In the genomic region with DNA sequence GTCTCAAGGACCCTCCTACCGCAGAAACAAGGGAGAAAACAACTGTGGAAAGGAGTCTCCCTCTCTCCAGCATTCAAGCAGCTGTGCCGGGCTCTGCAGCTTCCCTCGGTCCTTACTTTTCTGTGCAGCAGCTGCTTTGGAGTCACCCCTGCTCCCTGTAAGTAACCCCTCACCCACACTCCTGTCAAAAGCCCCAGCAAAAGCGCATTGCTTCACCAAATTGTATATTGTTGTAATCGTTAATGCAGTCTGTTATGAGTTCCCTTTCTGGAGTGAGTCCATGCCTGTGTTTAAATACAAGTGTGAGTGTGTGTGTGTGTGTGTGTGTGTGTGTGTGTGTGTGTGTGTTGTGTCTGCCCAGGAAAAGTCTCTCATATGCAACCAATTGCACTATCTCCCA, we compare ENCODE assay signal across 17 mouse cellular contexts. TPM values are rescaled to one million over a fixed set of nuclear protein-coding genes. Genes with fewer than 3 reads are reported as not detected.
A peak's percentile ranks its signal among the peaks of the same experiment; 100 is the strongest.
DNase-seq lines count a peak whose midpoint lies in the region; ATAC-seq and TF ChIP-seq lines count a peak whose summit lies in the region.
"Had no signal": no experiment of that assay in that cellular context is flagged by ENCODE, and none has a peak within 500 bp of the region (broad histone marks: within the 10 kb centered on the region; RNA-seq: fewer than 3 reads in every experiment).

No protein-coding gene starts in this region.

- no peak for ATAC-seq in limb, embryonic 12.5 days (ENCODE audit: insufficient number of reproducible peaks, insufficient read depth, low FRiP score, low TSS enrichment, low read depth)
- no peak for ATAC-seq in liver, embryonic 12.5 days
- ATAC-seq: forebrain, embryonic 14.5 days; hindbrain, postnatal 0 days; intestine, postnatal 0 days had no signal

- H3K9me3 ChIP-seq in limb, embryonic 12.5 days: no peaks in the 10 kb centered on the region
- no peaks in the 10 kb centered on the region for H3K9me3 ChIP-seq in limb, embryonic 10.5 days (replicated peaks)
- no peaks in the 10 kb centered on the region for H3K9me3 ChIP-seq in ES-Bruce4 (replicated peaks; ENCODE audit: control insufficient read depth, insufficient read depth, low read length, poor library complexity, severe bottlenecking)
- no peaks in the 10 kb centered on the region for H3K9me3 ChIP-seq in liver, embryonic 12.5 days (replicated peaks)
- H3K9me3 ChIP-seq: kidney, embryonic 15.5 days; liver, embryonic 15.5 days had no signal

- 0 out of 2 replicates have a peak overlapping the region, but pooled peaks have one; percentile 19 for H3K4me2 ChIP-seq in limb, embryonic 12.5 days
- no peak overlapping the region for H3K4me2 ChIP-seq in liver, embryonic 12.5 days
- H3K4me2 ChIP-seq: kidney, embryonic 15.5 days; liver, embryonic 15.5 days had no signal

- H3K27me3 ChIP-seq in limb, embryonic 12.5 days: peaks cover 36% of the 10 kb centered on the region
- H3K27me3 ChIP-seq in limb, embryonic 10.5 days (ENCODE audit: low read depth, poor library complexity, severe bottlenecking): peaks cover 32% of the 10 kb centered on the region
- no peaks in the 10 kb centered on the region for H3K27me3 ChIP-seq in ES-Bruce4 (ENCODE audit: control insufficient read depth, insufficient read depth, low read length, poor library complexity, severe bottlenecking)
- H3K27me3 ChIP-seq in liver, embryonic 12.5 days (replicated peaks): peaks cover 41% of the 10 kb centered on the region

- no peak overlapping the region for H3K9ac ChIP-seq in limb, embryonic 12.5 days (replicated peaks)
- H3K9ac ChIP-seq in ES-Bruce4 (ENCODE audit: low read depth, poor library complexity, severe bottlenecking): no peak overlapping the region
- H3K9ac ChIP-seq in liver, embryonic 12.5 days: no peak overlapping the region
- H3K9ac ChIP-seq: kidney, embryonic 15.5 days; liver, embryonic 15.5 days had no signal

- TF ChIP-seq EP300 in ES-Bruce4 (IDR thresholded peaks at IDR 0.05; ENCODE audit: insufficient read depth, low read depth, low read length): no peak

- WGBS in limb, embryonic 12.5 days: 25% methylated on average over 5 of the region's 5 CpGs
- 35% methylated on average over 5 of the region's 5 CpGs for WGBS in limb, embryonic 10.5 days
- WGBS in liver, embryonic 12.5 days (ENCODE audit: insufficient replicate concordance): 23% methylated on average over 5 of the region's 5 CpGs

- no peak overlapping the region for H3K4me3 ChIP-seq in limb, embryonic 12.5 days (replicated peaks)
- H3K4me3 ChIP-seq in limb, embryonic 10.5 days: no peak overlapping the region
- H3K4me3 ChIP-seq in ES-Bruce4 (ENCODE audit: low read depth, low read length): peak overlapping the region; percentile 12
- no peak overlapping the region for H3K4me3 ChIP-seq in liver, embryonic 12.5 days
- H3K4me3 ChIP-seq: heart, adult 2 months; kidney, embryonic 15.5 days; liver, embryonic 15.5 days had no signal

- no peak for DNase-seq in limb, embryonic 10.5 days (ENCODE audit: low spot score)
- DNase-seq in ZHBTc4 (ENCODE audit: low read depth, low spot score): peak; percentile 23
- peak; percentile 26 to 60 for DNase-seq in lung, postnatal 4 days
- no peak for DNase-seq in thymus, postnatal 25 days
- DNase-seq: cerebellum, adult 2 months; gastrocnemius, postnatal 14 days; heart, adult 2 months; right cerebral cortex, postnatal 14 days; thymus, postnatal 36 days had no signal

- no peaks in the 10 kb centered on the region for H3K4me1 ChIP-seq in limb, embryonic 12.5 days (replicated peaks)
- peaks cover 5% of the 10 kb centered on the region; the same call in 1 of the 2 replicates for H3K4me1 ChIP-seq in limb, embryonic 10.5 days
- H3K4me1 ChIP-seq in ES-Bruce4 (ENCODE audit: control insufficient read depth, insufficient read depth, low read length): peaks cover 5% of the 10 kb centered on the region
- H3K4me1 ChIP-seq in liver, embryonic 12.5 days: peaks cover 6% of the 10 kb centered on the region; the same call in 1 of the 2 replicates

- TF ChIP-seq CTCF in ES-Bruce4 (IDR thresholded peaks at IDR 0.05; ENCODE audit: low read depth, low read length): no peak

- no peaks in the 10 kb centered on the region for H3K36me3 ChIP-seq in limb, embryonic 12.5 days
- H3K36me3 ChIP-seq in limb, embryonic 10.5 days: no peaks in the 10 kb centered on the region
- H3K36me3 ChIP-seq in ES-Bruce4 (ENCODE audit: control insufficient read depth, insufficient read depth, low read length, poor library complexity, severe bottlenecking): no peaks in the 10 kb centered on the region
- H3K36me3 ChIP-seq in liver, embryonic 12.5 days: no peaks in the 10 kb centered on the region
- H3K36me3 ChIP-seq: kidney, embryonic 15.5 days; liver, embryonic 15.5 days had no signal

- no peak overlapping the region for H3K27ac ChIP-seq in limb, embryonic 12.5 days
- H3K27ac ChIP-seq in limb, embryonic 10.5 days: no peak overlapping the region
- 0 out of 2 replicates have a peak overlapping the region, but pooled peaks have one; percentile 4 for H3K27ac ChIP-seq in ES-Bruce4 (ENCODE audit: insufficient read depth, low read length)
- no peak overlapping the region for H3K27ac ChIP-seq in liver, embryonic 12.5 days
- H3K27ac ChIP-seq: heart, adult 2 months; hindbrain, postnatal 0 days; kidney, embryonic 15.5 days; liver, embryonic 15.5 days had no signal

- no peak for TF ChIP-seq POLR2A in ES-Bruce4 (IDR thresholded peaks at IDR 0.05; ENCODE audit: insufficient read depth, low read length)

RNA-seq across cellular contexts. Expression of a gene that starts 26.2 kb away (rescaled TPM):
- 13.2 and 16.4 TPM in 2 replicates for polyA plus RNA-seq in limb, embryonic 12.5 days (2016; fragmentation: Nextera tagmentation; extraction: Ambion mirVana)
- 11.1 and 12.7 TPM in 2 replicates for polyA plus RNA-seq in limb, embryonic 10.5 days (2016; fragmentation: Nextera tagmentation; extraction: Ambion mirVana)
- 34.4 and 41.3 TPM in 2 replicates for polyA plus RNA-seq in ES-Bruce4 (2011; ENCODE audit: insufficient read depth, insufficient read length, low read depth, missing spikeins)
- 5.6 and 7.4 TPM in 2 replicates for polyA plus RNA-seq in liver, embryonic 12.5 days (2016; fragmentation: Nextera tagmentation; extraction: Ambion mirVana)

RNA-seq across cellular contexts. Expression of a gene that starts 37.2 kb away (rescaled TPM):
- 25.8 and 30.0 TPM in 2 replicates for polyA plus RNA-seq in limb, embryonic 12.5 days (2016; fragmentation: Nextera tagmentation; extraction: Ambion mirVana)
- polyA plus RNA-seq in limb, embryonic 10.5 days (2016; fragmentation: Nextera tagmentation; extraction: Ambion mirVana): 35.6 and 36.9 TPM in 2 replicates
- polyA plus RNA-seq in ES-Bruce4 (2011; ENCODE audit: insufficient read depth, insufficient read length, low read depth, missing spikeins): 7.4 and 9.4 TPM in 2 replicates
- polyA plus RNA-seq in liver, embryonic 12.5 days (2016; fragmentation: Nextera tagmentation; extraction: Ambion mirVana): 6.9 and 8.0 TPM in 2 replicates

Comparison
In these comparisons a context has a peak if more than half of its experiments do, and no peak if none do; other contexts are left out.
1. DNase-seq: peak in ZHBTc4 (single experiment) and lung, postnatal 4 days (2 of 2); none in limb, embryonic 10.5 days (single experiment) and thymus, postnatal 25 days (single experiment).